Mouse (Mus musculus): ENCODE measurements at regions not wholly inside any gene's neighbourhood (a gene's known extent, or its start where the extent isn't known, plus 50 kb on each side); places are given as distances from the start of the nearest gene placed in this dataset.

DNA sequence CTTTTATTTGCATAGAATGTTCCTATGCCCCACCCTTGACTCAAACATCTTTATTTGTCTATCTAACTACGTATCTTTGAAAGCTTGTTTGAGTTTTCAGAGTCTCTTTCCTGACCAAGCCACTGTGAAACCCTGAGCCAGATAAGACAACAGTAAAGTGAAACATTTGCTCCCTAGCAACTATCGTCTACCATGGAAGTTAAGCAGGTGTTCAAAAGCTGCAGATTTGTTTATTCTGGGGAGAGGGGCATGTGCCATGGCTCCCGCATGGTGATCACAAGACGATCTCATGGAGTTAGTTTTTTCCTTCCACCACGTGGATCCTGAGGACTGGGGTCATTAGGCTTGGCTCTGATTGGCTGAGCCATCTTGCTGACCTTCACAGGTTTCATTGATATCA lies 55.5 kb downstream of the Gm9972 start:
- H3K27me3 ChIP-seq (replicated peaks; ENCODE audit: control insufficient read depth, insufficient read depth, low read length), result no peaks in the 10 kb centered on the region
- ATAC-seq, result peak; percentile 46; the same call in 1 of the 2 replicates
- H3K4me2 ChIP-seq (ENCODE audit: low read depth, low read length), result no peak overlapping the region
- H3K4me3 ChIP-seq (ENCODE audit: low read length), result no peak overlapping the region
- 34% methylated on average over 5 of the region's 5 CpGs for WGBS
- H3K9ac ChIP-seq (ENCODE audit: low read depth, low read length), result no peak overlapping the region
- no peaks in the 10 kb centered on the region for H3K9me3 ChIP-seq (ENCODE audit: control insufficient read depth, low read length)
- no peak overlapping the region for H3K27ac ChIP-seq (ENCODE audit: low read length)
- H3K4me1 ChIP-seq (ENCODE audit: control insufficient read depth, insufficient read depth, low read length), result no peaks in the 10 kb centered on the region
- no peaks in the 10 kb centered on the region for H3K36me3 ChIP-seq (ENCODE audit: control insufficient read depth, insufficient read depth, low read length)

DNA sequence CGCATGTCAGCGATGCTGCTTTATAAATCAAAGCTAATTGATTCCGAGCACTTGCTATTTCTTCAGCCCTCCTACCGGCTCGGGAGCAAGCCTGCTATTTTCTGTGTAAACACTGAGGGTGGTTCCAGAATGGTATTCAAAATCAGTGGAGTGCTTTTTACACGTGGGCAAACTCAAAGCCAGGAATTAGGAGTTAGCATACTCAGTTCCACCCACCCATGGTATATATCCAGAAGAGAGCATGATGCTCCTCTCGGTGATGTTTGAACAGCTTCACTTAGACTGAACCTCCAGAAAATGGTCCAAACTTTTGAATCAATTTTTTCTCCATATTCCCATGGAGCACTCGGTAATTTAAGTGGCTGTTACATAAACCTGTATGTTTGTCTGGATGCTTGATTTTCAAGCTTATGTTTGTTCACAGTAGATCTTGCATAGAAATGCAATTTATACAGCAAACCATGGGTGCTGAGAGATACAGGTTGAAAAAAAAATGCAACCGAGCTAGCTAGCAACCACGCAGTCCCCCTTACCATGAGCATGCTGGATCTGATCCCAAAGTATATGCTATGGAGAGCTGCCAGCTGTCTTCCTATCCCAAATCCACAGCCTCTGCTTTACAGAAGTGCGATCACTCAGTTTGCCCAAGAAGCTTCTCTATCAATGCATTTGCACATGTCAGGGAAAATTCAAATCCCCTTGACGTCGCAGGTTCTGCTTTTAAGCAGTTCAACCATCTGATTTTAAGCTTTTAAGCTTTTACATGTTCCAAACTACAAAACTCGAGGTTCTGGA lies 56.8 kb downstream of the Gm9972 start:
- Histone ChIP-seq H3K36me3 (ENCODE audit: control insufficient read depth, insufficient read depth, low read length) (no peaks in the 10 kb centered on the region), H3K4me1 (ENCODE audit: control insufficient read depth, insufficient read depth, low read length) (no peaks in the 10 kb centered on the region), H3K4me3 (ENCODE audit: low read length) (no peak overlapping the region), H3K9me3 (ENCODE audit: control insufficient read depth, low read length) (no peaks in the 10 kb centered on the region), H3K9ac (ENCODE audit: low read depth, low read length) (no peak overlapping the region), H3K27ac (ENCODE audit: low read length) (no peak overlapping the region), H3K4me2 (ENCODE audit: low read depth, low read length) (no peak overlapping the region), H3K27me3 (replicated peaks; ENCODE audit: control insufficient read depth, insufficient read depth, low read length) (no peaks in the 10 kb centered on the region)
- ATAC-seq, result no peak
- 67% methylated on average over 14 of the region's 14 CpGs for WGBS

DNA sequence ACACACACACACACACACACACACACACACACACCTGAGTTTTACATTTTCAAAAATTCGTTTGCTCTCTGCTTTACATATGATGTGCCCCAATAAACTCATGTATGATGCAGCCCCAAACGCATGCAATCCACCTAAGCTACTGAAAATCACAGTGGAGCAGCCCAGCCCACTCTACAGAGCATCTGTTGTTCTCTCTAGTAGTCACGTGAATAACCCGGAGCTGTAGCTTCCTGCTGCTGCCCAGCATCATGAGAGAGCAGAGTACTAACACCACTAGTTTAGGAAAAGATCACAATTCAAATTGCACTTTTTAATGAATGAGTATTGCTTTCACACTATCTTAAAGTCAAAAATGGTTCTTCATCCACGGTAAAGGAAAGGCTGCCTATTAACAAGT lies 56.7 kb upstream of the Atp10b start:
- no peak for ATAC-seq
- Histone ChIP-seq H3K4me1 (ENCODE audit: control insufficient read depth, insufficient read depth, low read length) (no peaks in the 10 kb centered on the region), H3K4me2 (ENCODE audit: low read depth, low read length) (no peak overlapping the region), H3K27ac (ENCODE audit: low read length) (no peak overlapping the region), H3K36me3 (ENCODE audit: control insufficient read depth, insufficient read depth, low read length) (no peaks in the 10 kb centered on the region), H3K9ac (ENCODE audit: low read depth, low read length) (no peak overlapping the region), H3K4me3 (ENCODE audit: low read length) (no peak overlapping the region), H3K27me3 (replicated peaks; ENCODE audit: control insufficient read depth, insufficient read depth, low read length) (no peaks in the 10 kb centered on the region), H3K9me3 (ENCODE audit: control insufficient read depth, low read length) (no peaks in the 10 kb centered on the region)
- WGBS, result 82% methylated on average over 5 of the region's 5 CpGs

DNA sequence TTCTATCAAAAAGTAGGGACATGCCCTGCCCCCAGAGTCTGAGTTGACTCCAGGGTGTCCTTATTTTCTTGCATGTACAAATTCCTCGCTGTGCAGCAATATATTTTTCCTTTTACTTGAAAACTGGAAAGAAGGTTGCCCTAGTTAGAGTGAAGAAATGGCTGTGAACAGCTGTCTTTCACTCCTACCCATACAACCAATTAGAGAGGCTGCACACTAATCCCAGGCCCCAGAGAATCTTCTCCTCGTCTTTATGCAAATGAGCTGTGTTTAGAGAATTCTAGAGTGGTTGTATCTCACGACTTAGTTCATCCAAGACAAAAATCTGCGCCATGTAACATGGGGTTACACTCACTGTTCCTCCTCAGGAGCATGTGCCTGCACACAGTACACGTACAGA lies 53.7 kb upstream of the Atp10b start:
- Histone ChIP-seq H3K4me3 (ENCODE audit: low read length) (no peak overlapping the region), H3K9ac (ENCODE audit: low read depth, low read length) (no peak overlapping the region), H3K4me1 (ENCODE audit: control insufficient read depth, insufficient read depth, low read length) (no peaks in the 10 kb centered on the region), H3K4me2 (ENCODE audit: low read depth, low read length) (no peak overlapping the region), H3K36me3 (ENCODE audit: control insufficient read depth, insufficient read depth, low read length) (no peaks in the 10 kb centered on the region), H3K27ac (ENCODE audit: low read length) (no peak overlapping the region), H3K9me3 (ENCODE audit: control insufficient read depth, low read length) (no peaks in the 10 kb centered on the region), H3K27me3 (replicated peaks; ENCODE audit: control insufficient read depth, insufficient read depth, low read length) (no peaks in the 10 kb centered on the region)
- no peak for ATAC-seq
- 75% methylated on average over 5 of the region's 5 CpGs for WGBS

DNA sequence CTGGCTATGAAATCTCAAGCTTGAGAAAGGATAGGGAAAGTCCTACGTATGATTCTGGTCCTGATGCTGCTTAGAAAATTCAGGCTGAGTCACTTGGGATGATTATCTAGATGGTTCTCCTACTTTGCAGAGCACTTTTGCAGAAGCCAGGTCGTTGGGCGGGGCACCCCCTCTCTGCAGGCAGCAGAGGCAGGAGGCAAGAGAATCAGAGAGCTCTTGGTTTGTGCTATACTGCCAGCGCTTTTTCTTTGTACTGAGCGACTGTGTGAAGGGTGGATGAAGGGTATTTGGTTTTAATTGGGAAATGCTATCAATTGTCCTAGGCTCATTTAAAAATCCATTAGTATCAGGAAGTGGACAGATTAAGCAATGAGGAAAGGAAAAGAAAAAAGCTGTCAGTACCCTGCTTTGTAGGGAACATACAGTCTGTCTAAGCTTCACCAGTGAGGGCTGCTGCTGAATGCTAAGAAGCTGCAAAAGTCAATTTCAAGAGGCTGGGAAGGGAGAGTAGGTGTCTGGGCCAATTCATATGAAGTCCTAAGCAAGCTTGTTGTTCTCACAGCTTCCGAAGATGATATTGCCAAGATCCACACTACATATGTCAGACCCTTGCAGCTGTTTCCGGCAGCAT lies 50.8 kb upstream of the Atp10b start:
- no peak for ATAC-seq
- 76% methylated on average over 7 of the region's 7 CpGs for WGBS

More for the DNA sequence above, 50.8 kb upstream of the Atp10b start:
- H3K9ac ChIP-seq (ENCODE audit: low read depth, low read length), result no peak overlapping the region
- no peaks in the 10 kb centered on the region for H3K9me3 ChIP-seq (ENCODE audit: control insufficient read depth, low read length)
- no peak overlapping the region for H3K4me3 ChIP-seq (ENCODE audit: low read length)
- no peaks in the 10 kb centered on the region for H3K4me1 ChIP-seq (ENCODE audit: control insufficient read depth, insufficient read depth, low read length)
- no peaks in the 10 kb centered on the region for H3K27me3 ChIP-seq (replicated peaks; ENCODE audit: control insufficient read depth, insufficient read depth, low read length)
- H3K4me2 ChIP-seq (ENCODE audit: low read depth, low read length), result no peak overlapping the region
- no peaks in the 10 kb centered on the region for H3K36me3 ChIP-seq (ENCODE audit: control insufficient read depth, insufficient read depth, low read length)
- H3K27ac ChIP-seq (ENCODE audit: low read length), result no peak overlapping the region

All from intestine, embryonic 16.5 days (tissue).